Mouse (Mus musculus) embryonic facial prominence, embryonic 12.5 days (tissue): Measurements from ENCODE around the gene Ctnna3. TPM values are rescaled to one million over a fixed set of nuclear protein-coding genes. Genes with fewer than 3 reads are reported as not detected.
"Not testable (repeated sequence)": the region's sequence is repeated elsewhere in the genome, so short reads cannot be mapped to it uniquely, and the experiment has no call there.

Experiments
- ATAC-seq: fragments of 200-750 bp; cut with Nextera tagmentation; 2 replicates; pipeline ENCODE4 v1.8.0; 2017; ENCODE audit not compliant: insufficient number of reproducible peaks, insufficient read depth, low FRiP score, low TSS enrichment
- H3K27ac ChIP-seq: fragments of 300-500 bp; sonication (generic); 2 replicates; pipeline ENCODE4 v1.5.1; 2016; ENCODE audit warnings: mild to moderate bottlenecking
- H3K27me3 ChIP-seq: fragments of 300-500 bp; sonication (generic); 2 replicates; pipeline ENCODE4 v1.6.1; 2016; ENCODE audit warnings: mild to moderate bottlenecking, moderate library complexity
- H3K36me3 ChIP-seq: fragments of 300-500 bp; sonication (generic); 2 replicates; pipeline ENCODE4 v1.6.1; 2016; ENCODE audit warnings: mild to moderate bottlenecking
- H3K4me1 ChIP-seq: fragments of 300-500 bp; sonication (generic); 2 replicates; pipeline ENCODE4 v1.6.1; 2016
- H3K4me2 ChIP-seq: fragments of 300-500 bp; sonication (generic); replicated peaks from 2 replicates; pipeline ENCODE4 v1.6.1; 2016; ENCODE audit warnings: mild to moderate bottlenecking, moderate library complexity
- H3K4me3 ChIP-seq: fragments of 300-500 bp; sonication (generic); 2 replicates; pipeline ENCODE4 v1.5.1; 2016; ENCODE audit warnings: mild to moderate bottlenecking
- H3K9ac ChIP-seq: fragments of 300-500 bp; sonication (generic); 2 replicates; pipeline ENCODE4 v1.6.1; 2016; ENCODE audit warnings: mild to moderate bottlenecking, moderate library complexity
- H3K9me3 ChIP-seq: fragments of 300-500 bp; sonication (generic); 2 replicates; pipeline ENCODE4 v1.6.1; 2016; ENCODE audit warnings: mild to moderate bottlenecking, moderate library complexity
- WGBS: fragments of 180-500 bp; shearing (Covaris S2); methylation state at CpG from one replicate; pipeline ENCODE4 v1.1.7; 2016; 5-methylcytosine and 5-hydroxymethylcytosine counted together
- polyA plus RNA-seq: library from polyadenylated mRNA; unstranded; fragments of >200 nt; fragmentation: Nextera tagmentation; extraction: Ambion mirVana; gene quantifications from 2 replicates; pipeline ENCODE4 v1.2.1, GENCODE M21; 2016

Gene Ctnna3
- polyA plus RNA-seq, 1 experiment from 2014 or later, result 0.32 TPM

- H3K4me3 ChIP-seq, result no peak overlapping the region
- no peak for ATAC-seq
- WGBS, result 87% methylated on average over 13 of the region's 13 CpGs
- no peaks in the 10 kb centered on the region for H3K4me1 ChIP-seq
- H3K9me3 ChIP-seq, result no peaks in the 10 kb centered on the region
- H3K4me2 ChIP-seq, result no peak overlapping the region
- no peaks in the 10 kb centered on the region for H3K27me3 ChIP-seq
- no peaks in the 10 kb centered on the region for H3K36me3 ChIP-seq
- no peak overlapping the region for H3K27ac ChIP-seq
- no peak overlapping the region for H3K9ac ChIP-seq
Measured at GRCm38 (mm10) chr10:64181696-64182095, 751.8 kb downstream of the Ctnna3 start.

DNA sequence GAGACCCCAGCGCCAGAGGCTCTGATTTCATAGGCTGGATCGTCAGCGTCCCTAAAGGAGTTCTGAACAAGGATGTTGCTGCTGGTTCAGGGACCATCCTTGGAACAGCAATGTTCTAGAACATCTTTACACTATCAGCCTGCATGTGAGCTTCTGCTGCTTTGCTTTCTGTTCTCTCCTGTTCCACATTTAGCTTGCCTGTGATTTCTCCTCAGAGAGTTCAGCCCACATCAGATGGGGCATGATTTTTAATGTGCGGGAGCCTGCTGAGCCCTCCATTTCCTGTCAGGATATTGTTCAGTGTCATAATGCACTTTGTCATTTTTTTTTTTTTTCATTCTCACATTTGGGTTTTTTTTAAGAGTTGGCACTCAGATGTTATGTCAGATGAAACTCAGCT is 752.8 kb downstream of the Ctnna3 start:
- no peaks in the 10 kb centered on the region for H3K27me3 ChIP-seq
- WGBS, result 84% methylated on average over 4 of the region's 4 CpGs

GRCm38 (mm10) chr10:64188046-64188445 is 758.1 kb downstream of the Ctnna3 start:
- no peaks in the 10 kb centered on the region for H3K9me3 ChIP-seq
- 82% methylated on average over 3 of the region's 3 CpGs for WGBS
- no peaks in the 10 kb centered on the region for H3K27me3 ChIP-seq
- H3K27ac ChIP-seq, result no peak overlapping the region
- no peaks in the 10 kb centered on the region for H3K4me1 ChIP-seq
- no peak overlapping the region for H3K4me3 ChIP-seq
- no peak for ATAC-seq
- H3K4me2 ChIP-seq, result no peak overlapping the region
- no peak overlapping the region for H3K9ac ChIP-seq
- no peaks in the 10 kb centered on the region for H3K36me3 ChIP-seq

More for the DNA sequence above, 752.8 kb downstream of the Ctnna3 start:
- H3K4me1 ChIP-seq, result no peaks in the 10 kb centered on the region
- no peaks in the 10 kb centered on the region for H3K36me3 ChIP-seq
- H3K4me2 ChIP-seq, result no peak overlapping the region
- H3K4me3 ChIP-seq, result no peak overlapping the region
- no peak overlapping the region for H3K27ac ChIP-seq
- no peak for ATAC-seq
- H3K9me3 ChIP-seq, result no peaks in the 10 kb centered on the region
- no peak overlapping the region for H3K9ac ChIP-seq

DNA sequence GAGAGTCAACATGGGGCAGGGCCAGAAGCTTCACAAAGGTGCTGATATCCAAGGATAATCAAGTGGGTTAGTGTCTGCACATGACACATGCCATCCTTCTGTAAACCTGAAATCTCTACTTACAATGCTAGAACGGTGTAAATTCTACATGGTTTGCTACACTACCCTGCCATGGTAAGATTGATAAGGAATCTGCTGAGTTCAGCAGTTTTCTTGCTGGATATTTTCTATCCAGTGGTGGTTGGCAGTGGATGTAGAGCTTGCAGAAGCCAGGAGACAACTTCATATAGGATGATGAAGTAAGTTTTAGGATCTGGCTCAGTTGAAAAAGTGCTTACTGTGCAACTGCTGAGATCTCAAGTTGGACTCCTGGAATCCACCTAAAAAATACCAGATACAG is 767.7 kb downstream of the Ctnna3 start:
- WGBS, result 88% methylated on average over 1 of the region's 1 CpGs
- Histone ChIP-seq H3K4me3 (no peak overlapping the region), H3K4me2 (no peak overlapping the region), H3K9me3 (no peaks in the 10 kb centered on the region), H3K27me3 (no peaks in the 10 kb centered on the region), H3K36me3 (no peaks in the 10 kb centered on the region), H3K4me1 (no peaks in the 10 kb centered on the region), H3K9ac (no peak overlapping the region), H3K27ac (no peak overlapping the region)
- no peak for ATAC-seq

DNA sequence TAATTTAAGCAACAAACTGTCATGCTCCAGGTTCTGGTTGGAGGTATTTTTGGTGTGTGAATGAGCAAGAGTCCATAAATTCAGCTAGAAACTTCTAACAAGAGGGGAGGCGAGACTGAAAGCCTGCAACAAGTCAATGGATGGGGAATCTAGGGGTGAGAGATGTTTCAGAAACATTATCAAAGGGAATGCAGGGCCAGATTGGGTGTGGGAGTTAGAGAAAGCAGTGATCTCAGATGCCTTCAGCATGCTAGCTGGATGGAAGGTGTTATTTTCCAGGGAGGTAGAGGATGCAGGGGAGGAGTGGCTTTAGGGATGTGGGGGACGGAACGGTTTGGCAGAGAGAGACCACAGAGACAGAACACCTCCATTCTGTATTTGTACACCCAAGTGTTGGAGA is 785.7 kb downstream of the Ctnna3 start:
- Histone ChIP-seq H3K27me3 (no peaks in the 10 kb centered on the region), H3K36me3 (no peaks in the 10 kb centered on the region), H3K4me3 (no peak overlapping the region), H3K9ac (no peak overlapping the region), H3K4me2 (no peak overlapping the region), H3K4me1 (no peaks in the 10 kb centered on the region), H3K27ac (no peak overlapping the region), H3K9me3 (no peaks in the 10 kb centered on the region)
- WGBS, result 81% methylated on average over 3 of the region's 3 CpGs
- ATAC-seq, result no peak

DNA sequence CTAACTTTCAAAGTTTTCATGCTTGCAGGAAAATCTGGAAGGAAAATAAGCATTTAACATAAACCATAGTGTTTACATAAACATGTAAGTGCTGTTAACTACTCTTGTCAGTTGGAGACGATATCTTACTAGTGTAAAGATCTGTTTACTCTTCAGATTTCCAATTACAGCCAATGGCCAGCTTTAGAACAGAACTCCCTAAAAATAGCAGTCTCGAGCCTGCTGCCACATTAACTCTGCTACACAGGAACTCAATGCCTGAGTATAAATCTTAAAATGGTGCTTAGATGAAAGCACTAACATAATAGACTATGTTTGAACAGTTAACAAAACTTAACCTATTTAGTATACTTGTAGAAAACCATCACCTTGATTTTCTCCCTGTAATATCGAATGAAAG is 793.1 kb downstream of the Ctnna3 start:
- H3K27ac ChIP-seq, result no peak overlapping the region
- H3K4me1 ChIP-seq, result no peaks in the 10 kb centered on the region
- H3K9ac ChIP-seq, result no peak overlapping the region
- H3K4me3 ChIP-seq, result no peak overlapping the region
- no peak for ATAC-seq
- H3K36me3 ChIP-seq, result no peaks in the 10 kb centered on the region
- H3K27me3 ChIP-seq, result no peaks in the 10 kb centered on the region
- 58% methylated on average over 3 of the region's 3 CpGs for WGBS
- H3K9me3 ChIP-seq, result no peaks in the 10 kb centered on the region
- H3K4me2 ChIP-seq, result no peak overlapping the region

DNA sequence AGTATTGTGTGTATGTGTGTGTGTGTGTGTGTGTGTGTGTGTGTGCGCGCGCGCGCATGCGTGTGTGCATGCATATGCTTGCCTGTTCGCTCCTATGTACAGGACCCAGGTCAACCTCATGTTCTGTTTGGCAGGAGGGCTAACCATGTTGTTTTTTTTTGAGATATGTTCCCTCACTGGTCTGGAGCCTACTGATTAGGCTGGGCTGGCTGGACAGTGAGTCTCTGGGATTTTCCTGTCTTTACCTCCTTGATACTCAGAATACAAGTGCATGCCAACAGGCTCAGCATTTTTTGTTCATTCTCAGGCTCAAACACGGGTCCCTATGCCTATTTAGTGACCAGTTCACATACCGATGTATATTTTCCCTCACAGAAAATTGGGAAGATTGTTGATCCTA is 794.1 kb downstream of the Ctnna3 start:
- WGBS, result 93% methylated on average over 9 of the region's 9 CpGs
- no peak overlapping the region for H3K4me3 ChIP-seq
- H3K4me1 ChIP-seq, result no peaks in the 10 kb centered on the region
- H3K27ac ChIP-seq, result no peak overlapping the region
- no peaks in the 10 kb centered on the region for H3K36me3 ChIP-seq
- H3K9me3 ChIP-seq, result no peaks in the 10 kb centered on the region
- H3K9ac ChIP-seq, result no peak overlapping the region
- H3K27me3 ChIP-seq, result no peaks in the 10 kb centered on the region
- H3K4me2 ChIP-seq, result no peak overlapping the region
- no peak for ATAC-seq

- H3K27ac ChIP-seq, result no peak overlapping the region
- H3K27me3 ChIP-seq, result no peaks in the 10 kb centered on the region
- H3K4me1 ChIP-seq, result no peaks in the 10 kb centered on the region
- H3K4me3 ChIP-seq, result no peak overlapping the region
- WGBS, result 93% methylated on average over 6 of the region's 6 CpGs
- no peaks in the 10 kb centered on the region for H3K9me3 ChIP-seq
- H3K9ac ChIP-seq, result no peak overlapping the region
- no peaks in the 10 kb centered on the region for H3K36me3 ChIP-seq
- ATAC-seq, result no peak
- no peak overlapping the region for H3K4me2 ChIP-seq
Measured at GRCm38 (mm10) chr10:64224424-64224823, 794.5 kb downstream of the Ctnna3 start.

DNA sequence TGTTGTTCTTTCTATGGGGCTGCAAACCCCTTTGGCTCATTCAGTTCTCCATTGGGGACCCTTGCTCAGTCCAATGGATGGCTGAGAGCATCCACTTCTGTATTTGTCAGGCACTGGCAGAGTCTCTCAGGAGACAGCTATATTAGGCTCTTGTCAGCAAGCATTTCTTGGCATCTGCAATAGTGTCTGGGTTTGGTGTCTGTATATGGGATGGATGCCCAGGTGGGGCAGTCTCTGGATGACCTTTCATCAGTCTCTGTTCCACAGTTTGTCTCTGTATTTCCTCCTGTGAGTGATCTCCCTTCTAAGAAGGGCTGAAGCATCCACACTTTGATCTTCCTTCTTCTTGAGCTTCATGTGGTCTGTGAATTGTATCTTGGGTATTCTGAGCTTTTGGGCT is 795.9 kb downstream of the Ctnna3 start:
- not testable (repeated sequence) for H3K4me1 ChIP-seq, ATAC-seq

GRCm38 (mm10) chr10:64243421-64243820 is 813.5 kb downstream of the Ctnna3 start:
- Histone ChIP-seq H3K4me3 (no peak overlapping the region), H3K9ac (no peak overlapping the region), H3K36me3 (no peaks in the 10 kb centered on the region), H3K4me1 (no peaks in the 10 kb centered on the region), H3K4me2 (no peak overlapping the region), H3K9me3 (no peaks in the 10 kb centered on the region), H3K27me3 (no peaks in the 10 kb centered on the region), H3K27ac (no peak overlapping the region)
- ATAC-seq, result no peak
- WGBS, result 76% methylated on average over 4 of the region's 4 CpGs

More for the DNA sequence above, 795.9 kb downstream of the Ctnna3 start:
- not testable (repeated sequence) for H3K9ac ChIP-seq, H3K27ac ChIP-seq, H3K27me3 ChIP-seq, H3K4me3 ChIP-seq, H3K36me3 ChIP-seq, H3K4me2 ChIP-seq, H3K9me3 ChIP-seq

DNA sequence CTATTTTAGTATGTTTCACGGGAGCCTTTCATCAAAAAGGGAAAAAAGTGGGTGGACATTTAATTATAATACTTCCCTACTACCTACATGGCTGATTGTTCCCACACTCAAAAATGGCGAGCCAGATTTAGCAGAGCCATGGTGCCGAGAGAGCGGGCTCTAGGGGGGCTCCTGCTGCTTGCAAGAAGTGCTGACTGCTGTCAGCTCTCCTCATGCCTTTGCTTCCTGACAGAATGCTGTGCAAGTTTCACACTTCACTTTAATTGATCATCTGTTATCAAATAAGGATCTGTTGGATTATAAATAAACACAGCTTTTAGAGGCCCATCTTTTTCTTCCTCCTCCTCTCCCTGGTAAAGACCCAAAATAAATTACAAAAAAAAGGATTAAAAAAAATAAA is 838.3 kb downstream of the Ctnna3 start:
- no peak overlapping the region for H3K27ac ChIP-seq
- no peak overlapping the region for H3K4me3 ChIP-seq
- H3K4me1 ChIP-seq, result no peaks in the 10 kb centered on the region
- H3K36me3 ChIP-seq, result no peaks in the 10 kb centered on the region
- no peaks in the 10 kb centered on the region for H3K27me3 ChIP-seq
- 73% methylated on average over 4 of the region's 4 CpGs for WGBS
- no peaks in the 10 kb centered on the region for H3K9me3 ChIP-seq
- no peak overlapping the region for H3K4me2 ChIP-seq
- no peak for ATAC-seq
- H3K9ac ChIP-seq, result no peak overlapping the region

DNA sequence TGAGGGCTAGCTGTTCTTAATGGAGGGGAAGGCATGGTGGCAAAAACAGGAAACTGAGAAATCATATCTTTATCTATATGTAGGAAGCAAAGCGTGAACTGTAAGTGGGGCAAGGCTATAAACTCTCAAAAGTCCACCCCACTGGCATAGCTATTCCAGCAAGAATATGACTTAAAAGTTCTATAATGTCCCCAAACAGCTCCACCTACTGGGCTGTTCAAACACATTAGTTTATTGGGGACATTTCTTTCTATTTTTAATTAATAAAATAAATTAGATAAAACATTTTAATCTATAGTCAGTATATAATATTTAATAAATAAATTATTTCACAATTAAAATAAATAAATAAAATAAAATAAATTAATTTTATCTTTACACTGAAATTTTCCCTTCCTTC is 845.2 kb downstream of the Ctnna3 start:
- Histone ChIP-seq H3K9me3 (no peaks in the 10 kb centered on the region), H3K27ac (no peak overlapping the region), H3K36me3 (no peaks in the 10 kb centered on the region), H3K4me2 (no peak overlapping the region), H3K27me3 (no peaks in the 10 kb centered on the region), H3K4me1 (no peaks in the 10 kb centered on the region), H3K9ac (no peak overlapping the region), H3K4me3 (no peak overlapping the region)
- no peak for ATAC-seq
- WGBS, result 94% methylated on average over 1 of the region's 1 CpGs

DNA sequence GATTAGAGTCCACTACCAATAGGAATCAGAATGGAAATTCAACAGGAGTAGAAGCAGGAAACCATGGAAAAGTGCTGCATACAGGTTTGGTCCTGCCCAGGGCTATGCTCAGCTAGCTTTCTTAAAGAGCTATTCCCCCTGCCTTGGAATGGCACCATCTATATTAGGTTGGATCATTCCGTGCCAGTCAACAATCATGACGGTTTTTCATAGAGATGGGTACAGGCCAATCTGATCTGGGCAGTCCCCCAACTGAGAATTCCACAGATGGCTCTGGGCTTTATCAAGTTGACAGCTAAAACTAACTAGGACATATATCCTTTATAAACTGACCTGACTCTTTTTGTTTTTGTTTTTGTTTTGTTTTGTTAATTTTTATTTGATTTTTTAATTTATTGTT is 848.9 kb downstream of the Ctnna3 start:
- H3K27me3 ChIP-seq, result no peaks in the 10 kb centered on the region
- no peak overlapping the region for H3K9ac ChIP-seq
- H3K36me3 ChIP-seq, result no peaks in the 10 kb centered on the region
- WGBS, result 87% methylated on average over 2 of the region's 2 CpGs
- no peak overlapping the region for H3K27ac ChIP-seq
- no peaks in the 10 kb centered on the region for H3K9me3 ChIP-seq
- no peak for ATAC-seq
- H3K4me1 ChIP-seq, result no peaks in the 10 kb centered on the region
- H3K4me3 ChIP-seq, result no peak overlapping the region
- no peak overlapping the region for H3K4me2 ChIP-seq
